Mouse (Mus musculus): ENCODE results near the gene Pfas. TPM values are rescaled to one million over a fixed set of nuclear protein-coding genes. Genes with fewer than 3 reads are reported as not detected.
"Not testable (repeated sequence)": the region's sequence is repeated elsewhere in the genome, so short reads cannot be mapped to it uniquely, and the experiment has no call there.

The Pfas gene
- polyA plus RNA-seq, 1 experiment, result 85.3 TPM

DNA sequence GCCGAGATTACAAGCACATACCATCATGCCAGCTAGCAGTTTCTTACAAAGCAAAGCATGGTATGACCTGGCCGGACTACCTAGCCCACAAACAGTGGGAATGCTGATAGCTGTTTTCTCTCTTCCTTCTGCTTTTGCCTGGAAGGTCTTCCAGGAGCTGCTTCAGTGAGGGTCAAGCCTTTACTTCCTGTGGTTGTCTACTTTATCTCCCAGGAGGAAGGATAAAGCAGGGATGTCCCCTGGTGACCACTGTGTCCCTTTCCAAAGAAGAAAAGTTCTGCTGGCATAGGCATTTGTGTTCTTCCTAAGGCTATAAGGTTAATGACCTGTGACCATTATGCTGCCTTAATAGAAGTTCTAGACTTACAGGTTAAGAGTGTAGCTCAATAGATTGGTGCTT, 44.9 kb downstream of the Pfas start:
- H3K9ac ChIP-seq (ENCODE audit: low read depth, poor library complexity, severe bottlenecking), result no peak overlapping the region

DNA sequence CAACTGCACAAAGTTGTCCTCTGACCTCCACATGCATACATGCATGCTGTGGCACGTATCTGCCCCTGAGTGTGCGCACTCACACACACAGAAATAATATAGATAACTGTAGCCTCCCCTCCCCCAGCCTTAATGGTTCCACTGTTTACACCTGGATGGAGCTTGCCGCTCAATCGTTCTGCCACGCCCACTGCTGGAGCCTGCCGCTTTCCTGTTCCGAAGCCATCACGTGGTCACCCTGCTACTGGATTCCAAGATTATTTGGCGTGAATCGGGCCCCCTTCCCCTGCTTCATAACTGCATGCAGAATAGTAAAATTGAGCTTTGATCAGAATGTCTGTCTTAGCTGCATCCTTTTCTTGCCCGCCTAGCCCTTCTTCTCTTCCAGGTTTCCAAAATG, 46.1 kb downstream of the Pfas start:
- not testable (repeated sequence) for H3K9me3 ChIP-seq (replicated peaks; ENCODE audit: control insufficient read depth, insufficient read depth, low read length, poor library complexity, severe bottlenecking); H3K27me3 ChIP-seq (ENCODE audit: control insufficient read depth, insufficient read depth, low read length, poor library complexity, severe bottlenecking); H3K9ac ChIP-seq (ENCODE audit: low read depth, poor library complexity, severe bottlenecking); H3K4me1 ChIP-seq (ENCODE audit: control insufficient read depth, insufficient read depth, low read length); H3K27ac ChIP-seq (ENCODE audit: insufficient read depth, low read length); H3K36me3 ChIP-seq (ENCODE audit: control insufficient read depth, insufficient read depth, low read length, poor library complexity, severe bottlenecking); H3K4me3 ChIP-seq (ENCODE audit: low read depth, low read length)

More for the DNA sequence above, 44.9 kb downstream of the Pfas start:
- TF ChIP-seq CTCF (IDR thresholded peaks at IDR 0.05; ENCODE audit: low read depth, low read length), result no peak
- TF ChIP-seq EP300 (IDR thresholded peaks at IDR 0.05; ENCODE audit: insufficient read depth, low read depth, low read length), result no peak
- TF ChIP-seq POLR2A (IDR thresholded peaks at IDR 0.05; ENCODE audit: insufficient read depth, low read length), result no peak
- Histone ChIP-seq H3K9me3 (replicated peaks; ENCODE audit: control insufficient read depth, insufficient read depth, low read length, poor library complexity, severe bottlenecking) (no peaks in the 10 kb centered on the region), H3K36me3 (ENCODE audit: control insufficient read depth, insufficient read depth, low read length, poor library complexity, severe bottlenecking) (no peaks in the 10 kb centered on the region), H3K27ac (ENCODE audit: insufficient read depth, low read length) (no peak overlapping the region), H3K27me3 (ENCODE audit: control insufficient read depth, insufficient read depth, low read length, poor library complexity, severe bottlenecking) (no peaks in the 10 kb centered on the region), H3K4me1 (ENCODE audit: control insufficient read depth, insufficient read depth, low read length) (peaks cover 5% of the 10 kb centered on the region), H3K4me3 (ENCODE audit: low read depth, low read length) (no peak overlapping the region)

DNA sequence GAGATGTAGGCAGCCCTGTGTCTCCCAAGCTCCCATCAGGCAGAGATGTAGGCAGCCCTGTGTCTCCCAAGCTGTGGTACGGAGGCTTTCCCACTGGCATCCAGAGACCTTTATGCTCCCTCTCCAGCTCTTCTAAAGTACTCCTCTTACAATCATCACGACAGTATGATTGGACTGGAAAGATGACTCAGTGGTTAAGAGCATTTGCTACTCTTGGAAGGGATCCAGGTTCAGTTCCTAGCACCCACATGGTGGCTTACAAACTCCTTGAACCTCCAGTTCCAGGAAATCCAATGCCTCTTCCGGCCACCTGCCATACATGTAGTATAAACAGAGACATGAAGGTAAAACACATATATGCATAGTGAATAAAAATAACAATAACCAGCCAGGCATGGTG, 46.7 kb downstream of the Pfas start:
- Histone ChIP-seq H3K9me3 (replicated peaks; ENCODE audit: control insufficient read depth, insufficient read depth, low read length, poor library complexity, severe bottlenecking) (no peaks in the 10 kb centered on the region), H3K4me3 (ENCODE audit: low read depth, low read length) (no peak overlapping the region), H3K36me3 (ENCODE audit: control insufficient read depth, insufficient read depth, low read length, poor library complexity, severe bottlenecking) (no peaks in the 10 kb centered on the region), H3K27ac (ENCODE audit: insufficient read depth, low read length) (peak overlapping the region; percentile 49), H3K9ac (ENCODE audit: low read depth, poor library complexity, severe bottlenecking) (no peak overlapping the region), H3K27me3 (ENCODE audit: control insufficient read depth, insufficient read depth, low read length, poor library complexity, severe bottlenecking) (no peaks in the 10 kb centered on the region), H3K4me1 (ENCODE audit: control insufficient read depth, insufficient read depth, low read length) (peaks cover 6% of the 10 kb centered on the region)
- no peak for TF ChIP-seq EP300 (IDR thresholded peaks at IDR 0.05; ENCODE audit: insufficient read depth, low read depth, low read length)
- TF ChIP-seq POLR2A (IDR thresholded peaks at IDR 0.05; ENCODE audit: insufficient read depth, low read length), result no peak
- no peak for TF ChIP-seq CTCF (IDR thresholded peaks at IDR 0.05; ENCODE audit: low read depth, low read length)

DNA sequence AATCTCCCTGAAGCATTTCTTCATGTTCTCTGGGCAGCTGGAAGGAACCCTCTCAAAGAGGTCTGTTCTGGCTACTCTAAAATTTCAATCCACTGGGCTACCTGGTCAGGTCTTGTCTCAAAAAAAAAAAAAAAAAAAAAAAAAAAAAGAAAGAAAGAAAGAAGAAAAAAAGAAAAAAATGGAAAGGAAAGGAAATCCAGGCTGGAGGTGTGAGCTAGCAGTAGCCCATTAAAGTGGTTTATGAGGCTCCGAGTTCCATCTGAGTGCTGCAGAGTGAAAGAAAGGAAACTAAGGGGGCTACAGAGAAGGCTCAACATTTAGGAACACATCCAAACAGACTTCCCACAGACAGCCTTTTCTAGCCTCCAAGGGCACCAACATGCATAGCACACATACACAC, 50.3 kb downstream of the Pfas start:
- Histone ChIP-seq H3K4me3 (ENCODE audit: low read depth, low read length) (no peak overlapping the region), H3K4me1 (ENCODE audit: control insufficient read depth, insufficient read depth, low read length) (peaks cover 5% of the 10 kb centered on the region), H3K27ac (ENCODE audit: insufficient read depth, low read length) (no peak overlapping the region), H3K27me3 (ENCODE audit: control insufficient read depth, insufficient read depth, low read length, poor library complexity, severe bottlenecking) (no peaks in the 10 kb centered on the region), H3K9ac (ENCODE audit: low read depth, poor library complexity, severe bottlenecking) (0 out of 2 replicates have a peak overlapping the region, but pooled peaks have one; percentile 21), H3K9me3 (replicated peaks; ENCODE audit: control insufficient read depth, insufficient read depth, low read length, poor library complexity, severe bottlenecking) (no peaks in the 10 kb centered on the region), H3K36me3 (ENCODE audit: control insufficient read depth, insufficient read depth, low read length, poor library complexity, severe bottlenecking) (no peaks in the 10 kb centered on the region)
- TF ChIP-seq EP300 (IDR thresholded peaks at IDR 0.05; ENCODE audit: insufficient read depth, low read depth, low read length) (no peak), CTCF (IDR thresholded peaks at IDR 0.05; ENCODE audit: low read depth, low read length) (no peak), POLR2A (IDR thresholded peaks at IDR 0.05; ENCODE audit: insufficient read depth, low read length) (no peak)

DNA sequence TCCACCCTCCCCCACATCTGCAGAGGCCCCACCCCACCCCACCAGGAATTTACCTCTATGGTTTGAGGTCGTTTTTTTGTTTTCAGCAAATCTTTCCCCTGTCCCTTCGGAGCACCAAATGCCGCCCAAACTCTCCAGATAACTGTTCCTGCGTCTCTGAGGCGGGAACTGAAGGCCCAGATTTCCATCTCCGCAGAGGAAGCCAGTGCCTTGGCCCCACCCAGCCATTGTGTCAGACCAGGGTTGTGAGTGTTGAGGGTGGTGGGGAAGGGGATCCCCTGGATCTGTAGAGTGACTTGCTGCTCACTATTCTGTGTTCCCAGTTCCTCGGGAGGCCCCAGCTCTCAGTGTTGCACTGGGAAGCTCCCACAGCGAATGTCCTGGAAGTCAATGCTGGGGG, 51.0 kb downstream of the Pfas start, which contains the start of gene Arhgef15:
TSS of gene Arhgef15 (minus strand) at position 173 of the 400 bp plus-strand sequence.
- TF ChIP-seq CTCF (IDR thresholded peaks at IDR 0.05; ENCODE audit: low read depth, low read length) (no peak), POLR2A (IDR thresholded peaks at IDR 0.05; ENCODE audit: insufficient read depth, low read length) (no peak), EP300 (IDR thresholded peaks at IDR 0.05; ENCODE audit: insufficient read depth, low read depth, low read length) (no peak)
- Histone ChIP-seq H3K27ac (ENCODE audit: insufficient read depth, low read length) (no peak within 1 kb of the TSS), H3K4me1 (ENCODE audit: control insufficient read depth, insufficient read depth, low read length) (peaks cover 4% of the 10 kb centered on the region), H3K36me3 (ENCODE audit: control insufficient read depth, insufficient read depth, low read length, poor library complexity, severe bottlenecking) (no peaks in the 10 kb centered on the region), H3K9ac (ENCODE audit: low read depth, poor library complexity, severe bottlenecking) (peak within 1 kb of the TSS; percentile 21; the same call in 1 of the 2 replicates), H3K27me3 (ENCODE audit: control insufficient read depth, insufficient read depth, low read length, poor library complexity, severe bottlenecking) (no peaks in the 10 kb centered on the region), H3K4me3 (ENCODE audit: low read depth, low read length) (peak within 1 kb of the TSS; percentile 69), H3K9me3 (replicated peaks; ENCODE audit: control insufficient read depth, insufficient read depth, low read length, poor library complexity, severe bottlenecking) (no peaks in the 10 kb centered on the region)

DNA sequence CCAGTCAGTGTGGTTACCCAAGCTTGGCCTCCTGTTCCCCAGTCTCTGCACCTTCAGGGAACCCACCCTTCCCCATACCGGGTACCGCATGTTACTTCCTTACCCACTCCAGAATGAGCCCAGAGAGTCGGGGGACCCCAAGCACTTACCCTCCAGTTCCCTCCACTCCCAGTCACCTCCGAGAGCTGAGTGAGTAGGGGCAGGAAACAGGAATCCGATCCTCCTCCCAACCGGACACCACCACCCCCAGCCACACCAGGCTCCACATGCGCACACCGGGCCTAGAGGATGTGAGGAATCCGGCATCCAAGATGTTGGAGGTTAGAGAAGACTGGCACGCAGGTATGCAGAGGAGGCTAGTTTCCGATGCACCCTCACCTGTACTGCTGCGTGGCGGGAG, 51.6 kb downstream of the Pfas start:
- Histone ChIP-seq H3K9ac (ENCODE audit: low read depth, poor library complexity, severe bottlenecking) (peak overlapping the region; percentile 21; the same call in 1 of the 2 replicates), H3K27ac (ENCODE audit: insufficient read depth, low read length) (no peak overlapping the region), H3K9me3 (replicated peaks; ENCODE audit: control insufficient read depth, insufficient read depth, low read length, poor library complexity, severe bottlenecking) (no peaks in the 10 kb centered on the region), H3K27me3 (ENCODE audit: control insufficient read depth, insufficient read depth, low read length, poor library complexity, severe bottlenecking) (no peaks in the 10 kb centered on the region), H3K36me3 (ENCODE audit: control insufficient read depth, insufficient read depth, low read length, poor library complexity, severe bottlenecking) (no peaks in the 10 kb centered on the region), H3K4me1 (ENCODE audit: control insufficient read depth, insufficient read depth, low read length) (peaks cover 3% of the 10 kb centered on the region), H3K4me3 (ENCODE audit: low read depth, low read length) (peak overlapping the region; percentile 69)
- TF ChIP-seq POLR2A (IDR thresholded peaks at IDR 0.05; ENCODE audit: insufficient read depth, low read length) (no peak), EP300 (IDR thresholded peaks at IDR 0.05; ENCODE audit: insufficient read depth, low read depth, low read length) (no peak), CTCF (IDR thresholded peaks at IDR 0.05; ENCODE audit: low read depth, low read length) (no peak)
